Mouse (Mus musculus) thymus, postnatal 25 days (tissue): ENCODE data around the gene Ccdc57.
A peak's percentile ranks its signal among the peaks of the same experiment; 100 is the strongest.

Experiments used
- DNase-seq: peaks from one replicate; pipeline ENCODE4 v3.0.0; 2022

Gene Ccdc57

DNA sequence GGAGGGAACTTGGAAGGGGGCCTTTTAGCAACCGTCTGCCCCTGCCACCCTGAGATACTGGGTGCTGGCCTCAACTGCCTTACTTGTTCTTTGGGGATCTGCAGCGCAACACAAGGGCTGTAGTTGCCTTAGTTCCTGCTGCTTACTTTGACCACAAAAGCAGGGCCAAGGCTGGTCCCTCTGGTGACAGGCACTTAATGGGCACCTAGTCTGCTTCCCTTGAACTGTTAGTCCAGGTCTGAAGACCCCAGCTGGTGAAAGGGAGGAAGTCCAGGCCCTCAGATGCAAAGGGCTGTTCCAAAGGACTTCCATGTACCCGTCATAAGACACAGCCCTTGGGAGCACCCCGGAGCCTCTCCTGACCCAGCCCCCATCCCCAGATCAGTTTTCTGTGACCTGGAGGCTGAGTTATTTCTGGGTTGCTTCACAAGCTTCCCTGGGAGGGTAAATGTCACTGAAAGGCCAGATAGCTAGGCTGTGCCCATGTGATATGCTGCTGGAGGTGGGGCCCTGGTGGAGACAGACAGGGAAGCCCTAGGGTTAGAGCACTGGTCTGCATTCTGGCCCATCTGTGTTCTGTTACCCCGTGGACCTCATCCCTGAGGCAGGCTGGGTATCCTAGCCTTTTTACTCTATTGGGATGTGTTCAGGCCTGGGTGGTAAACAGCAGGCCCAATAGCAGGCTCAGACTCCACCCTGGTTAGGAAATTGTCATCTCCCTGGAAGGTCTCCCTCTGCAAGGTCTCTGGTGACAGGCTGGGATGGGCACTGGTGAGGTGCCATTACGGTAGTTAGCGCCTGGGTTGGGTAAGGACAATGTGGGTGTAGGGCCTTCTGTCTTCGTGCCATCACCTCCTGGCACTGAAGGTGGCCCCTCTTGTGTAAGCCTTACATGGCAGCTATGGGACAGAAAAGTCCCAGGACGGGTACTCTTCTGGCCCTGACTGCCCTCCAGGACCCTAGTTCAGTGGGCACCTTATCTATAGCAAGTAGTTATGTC is 19.4 kb upstream of the Ccdc57 start:
- no peak for DNase-seq

DNA sequence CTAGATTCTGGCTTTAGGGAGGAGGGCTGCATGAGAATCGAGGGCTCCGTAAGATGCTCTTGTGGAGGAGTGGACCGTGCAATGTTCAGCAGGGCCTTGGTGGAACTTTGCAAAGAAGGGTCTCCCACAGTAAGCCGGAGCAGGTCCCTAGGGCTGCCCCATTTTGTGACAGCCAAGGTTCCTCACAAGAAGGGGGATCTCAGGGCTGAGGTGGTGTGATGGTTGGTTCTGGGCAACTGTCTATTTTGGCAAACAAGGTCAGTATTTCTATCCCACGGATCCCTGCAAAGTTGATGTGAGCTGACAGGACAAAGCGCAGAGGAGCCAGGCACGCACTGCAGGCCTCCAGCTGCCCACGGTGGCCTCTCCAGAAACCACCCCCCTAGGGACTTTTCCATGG is 18.6 kb upstream of the Ccdc57 start:
- no peak for DNase-seq

DNA sequence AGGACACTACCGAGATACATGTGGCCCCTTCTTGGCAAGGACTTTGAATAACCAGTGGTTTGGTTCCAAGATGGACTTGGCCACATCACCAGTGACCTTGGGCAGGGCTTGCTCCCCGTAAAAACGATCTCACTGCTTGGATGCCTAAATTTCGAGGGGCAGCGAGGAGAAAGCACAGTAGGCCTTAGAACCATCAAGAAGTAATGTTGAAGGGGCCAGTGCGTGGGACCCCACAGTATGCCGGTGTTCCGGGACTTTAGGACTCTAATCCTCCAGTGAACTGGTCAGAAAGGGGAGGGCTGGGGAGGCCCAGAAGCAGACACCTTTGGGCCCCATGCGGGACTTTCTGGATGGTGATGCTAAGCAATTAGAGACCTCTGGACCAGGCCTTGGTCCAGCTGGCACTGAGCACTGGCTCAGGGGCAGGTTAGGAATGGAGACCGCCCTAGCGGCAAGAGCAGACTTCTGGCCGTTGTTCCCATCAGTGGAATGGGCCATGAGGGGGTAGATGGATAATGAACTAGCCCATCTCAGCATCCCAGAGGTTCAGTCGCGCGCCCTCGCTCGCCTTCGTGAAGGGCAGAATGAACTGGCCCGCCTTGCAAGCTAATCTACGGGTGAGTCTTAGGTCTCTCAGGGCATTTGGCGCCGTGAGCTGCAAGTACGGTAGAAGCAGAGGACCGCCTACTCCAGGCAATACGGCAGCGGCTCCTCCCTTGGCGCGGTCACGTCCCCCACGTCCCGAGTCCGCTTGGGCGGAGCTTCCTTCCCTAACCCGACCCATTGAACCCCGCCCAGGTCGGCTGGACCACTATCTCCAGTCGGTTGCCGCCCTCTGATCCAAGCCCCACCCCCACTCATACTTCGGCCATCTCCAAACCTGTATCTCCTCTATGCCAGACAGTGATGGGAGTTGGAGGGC is 17.9 kb upstream of the Ccdc57 start:
- DNase-seq: peak; percentile 58

DNA sequence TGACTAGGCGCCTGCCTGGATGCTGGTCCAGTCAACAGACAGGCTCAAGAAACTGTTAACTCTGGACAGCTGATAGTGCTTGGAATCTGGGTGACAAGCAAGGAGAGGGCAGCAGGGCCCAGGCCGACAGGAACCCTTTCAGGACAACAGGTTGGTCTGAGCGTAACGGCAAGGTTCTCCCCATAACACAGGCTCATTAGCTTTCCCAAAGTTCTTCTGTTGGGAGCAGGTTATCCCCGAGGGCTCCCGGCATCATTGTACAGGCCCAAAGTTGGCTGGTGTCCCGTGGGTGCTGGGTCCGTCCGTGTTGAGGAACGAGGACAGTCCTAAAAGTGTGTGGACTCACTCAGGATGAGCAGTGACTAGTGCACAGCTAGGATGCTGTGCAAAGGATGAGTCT is 17.2 kb upstream of the Ccdc57 start:
- no peak for DNase-seq

DNA sequence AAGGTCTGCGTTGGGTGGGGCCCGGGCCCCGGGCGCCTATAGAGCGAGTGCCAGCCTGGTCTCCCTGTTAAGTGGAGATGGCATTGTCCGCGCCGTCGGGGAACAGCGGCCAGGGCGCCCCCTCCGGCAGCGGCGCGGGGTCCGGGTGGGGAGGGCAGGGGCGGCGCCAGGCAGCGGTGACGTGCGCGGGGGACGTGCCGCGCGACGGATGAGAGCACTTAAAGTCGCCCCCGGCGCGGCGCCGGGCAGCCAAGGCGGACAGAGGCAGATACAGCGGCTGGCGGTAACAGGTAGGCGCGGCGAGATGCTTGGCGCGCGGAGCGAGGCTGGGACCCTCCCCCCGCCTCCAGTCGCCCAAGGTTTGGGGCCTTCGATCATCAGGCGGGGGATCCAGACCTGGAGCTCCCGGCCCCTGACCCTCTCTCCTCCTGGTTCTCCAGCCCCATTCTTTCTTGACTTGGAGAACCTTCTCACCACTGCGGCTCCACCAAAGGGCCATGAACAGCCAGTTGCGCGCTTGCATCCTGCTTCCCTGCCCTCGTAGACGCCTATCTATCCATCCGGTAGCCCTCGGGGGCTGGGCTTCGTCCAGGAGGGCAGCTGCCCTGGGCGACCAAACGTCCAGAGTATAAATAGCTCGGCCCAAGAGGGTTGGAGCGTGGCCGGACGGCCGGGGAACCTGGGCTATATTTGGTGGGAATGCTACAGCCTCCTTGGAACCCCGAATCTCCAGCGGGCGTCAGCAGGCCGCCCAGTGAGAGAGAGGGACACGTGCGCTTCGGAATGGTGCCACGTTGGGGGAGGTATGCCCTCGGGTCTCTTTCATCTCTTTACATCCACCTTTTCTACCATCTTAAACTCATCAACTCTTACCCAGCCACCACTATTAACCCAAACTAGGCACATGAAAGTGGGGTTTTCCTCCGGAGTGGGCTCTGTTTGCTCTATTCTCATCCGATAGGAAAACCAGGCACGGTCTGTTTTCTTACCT is 16.5 kb upstream of the Ccdc57 start:
- DNase-seq: peak; percentile 40

DNA sequence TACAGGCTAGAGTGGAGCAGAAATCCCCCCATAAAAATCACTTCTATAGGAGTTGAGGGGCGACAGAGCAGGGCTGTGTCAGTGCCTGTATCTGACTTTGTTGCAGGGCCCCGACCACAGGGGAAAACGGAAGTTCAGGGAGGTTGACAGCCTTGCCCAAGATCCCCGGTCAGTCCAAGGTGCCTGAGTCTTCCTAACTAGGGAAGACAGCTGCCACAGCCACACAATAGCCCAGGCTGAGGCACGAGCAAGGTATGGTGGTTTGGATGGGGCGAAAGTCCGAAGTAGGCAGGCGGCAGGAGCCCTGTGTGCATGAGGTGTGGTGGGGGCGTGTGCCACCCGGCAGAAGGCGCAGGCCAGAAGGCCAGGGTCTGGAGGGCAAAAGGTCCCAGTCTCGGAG is 15.7 kb upstream of the Ccdc57 start, which contains the start of gene Slc16a3:
Gene Slc16a3 (plus strand): TSS at position 153 of the 400 bp plus-strand sequence.
- no peak for DNase-seq

DNA sequence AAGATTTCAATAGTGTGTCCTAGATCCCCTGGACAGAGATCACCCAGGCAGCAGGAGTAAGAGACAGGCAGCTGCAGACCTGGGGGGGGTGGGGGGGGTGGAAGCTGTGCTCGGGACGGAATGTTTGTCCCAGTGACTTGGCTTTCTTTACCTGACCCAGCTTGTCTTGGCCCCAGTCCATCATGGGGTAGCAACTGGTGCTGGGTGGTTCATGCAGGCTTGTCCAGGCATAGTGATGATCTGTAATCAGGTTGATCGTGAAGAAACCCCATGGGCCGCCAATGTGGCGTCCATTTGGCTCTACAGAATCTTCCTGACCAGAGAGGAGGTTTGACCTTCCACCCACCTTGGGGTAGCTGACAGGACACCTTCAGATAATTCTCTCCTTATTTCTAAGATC is 13.3 kb upstream of the Ccdc57 start:
- DNase-seq: no peak

DNA sequence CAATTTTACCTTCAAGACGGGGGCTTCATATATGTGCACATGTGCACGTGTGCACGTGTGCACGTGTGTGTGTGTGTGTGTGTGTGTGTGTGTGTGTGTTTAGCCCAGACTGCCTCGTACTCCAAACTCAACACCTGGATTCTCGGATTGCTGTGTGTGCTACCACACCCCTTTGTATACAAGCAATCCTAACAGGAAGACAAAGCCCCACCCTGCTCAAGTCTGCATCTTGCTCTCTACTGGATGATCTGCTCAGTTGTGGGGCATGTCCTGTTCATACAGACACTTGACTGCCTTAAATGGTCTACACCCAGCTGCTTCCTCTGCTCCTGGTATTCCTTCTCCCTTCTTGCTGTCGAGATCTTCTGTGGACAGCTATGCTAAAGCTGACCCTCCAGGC is 12.6 kb upstream of the Ccdc57 start:
- DNase-seq: no peak

DNA sequence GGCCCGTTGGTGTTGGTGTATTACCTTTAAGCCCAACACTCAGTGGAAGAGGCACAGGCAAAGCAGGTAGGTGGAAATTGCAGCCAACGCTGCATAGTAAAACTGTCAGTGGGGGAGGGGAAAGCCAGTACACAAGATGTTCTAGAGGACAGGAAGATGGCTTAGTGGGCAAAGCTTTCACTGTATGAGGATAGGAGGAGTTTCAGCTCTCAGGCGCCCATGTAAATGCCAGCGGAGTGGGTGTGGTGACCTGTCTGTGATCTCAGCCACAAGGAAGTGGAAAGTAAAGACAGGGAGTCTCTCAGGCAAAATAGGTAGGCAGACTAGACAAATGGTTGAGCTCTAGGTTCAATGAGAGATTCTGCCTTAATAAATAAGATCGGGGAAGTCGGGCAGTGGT is 8.3 kb upstream of the Ccdc57 start:
- no peak for DNase-seq

DNA sequence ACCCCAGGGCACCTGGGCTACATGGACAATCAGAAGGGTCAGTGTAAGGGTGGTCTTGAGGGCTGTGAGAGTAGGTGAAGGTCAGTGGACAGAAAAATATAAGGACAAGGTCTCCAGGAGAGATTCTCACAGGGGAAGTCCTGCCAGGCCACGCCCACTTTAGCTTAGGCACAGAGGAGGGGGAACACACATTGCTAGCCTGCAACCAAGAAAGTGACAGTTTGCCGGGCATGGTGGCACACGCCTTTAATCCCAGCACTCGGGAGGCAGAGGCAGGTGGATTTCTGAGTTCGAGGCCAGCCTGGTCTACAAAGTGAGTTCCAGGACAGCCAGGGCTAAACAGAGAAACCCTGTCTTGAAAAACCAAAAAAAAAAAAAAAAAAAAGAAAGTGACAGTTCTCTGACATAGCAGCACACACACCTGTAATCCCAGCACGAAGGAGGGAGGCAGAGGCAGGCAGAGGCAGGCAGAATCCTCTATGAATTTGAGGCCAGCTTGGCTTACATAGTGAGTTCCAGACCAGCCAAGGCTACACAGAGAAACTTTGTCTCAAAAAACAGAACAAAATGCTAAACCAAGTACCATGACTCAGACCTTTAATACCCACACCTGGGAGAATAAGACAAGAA is 7.2 kb upstream of the Ccdc57 start:
- no peak for DNase-seq

DNA sequence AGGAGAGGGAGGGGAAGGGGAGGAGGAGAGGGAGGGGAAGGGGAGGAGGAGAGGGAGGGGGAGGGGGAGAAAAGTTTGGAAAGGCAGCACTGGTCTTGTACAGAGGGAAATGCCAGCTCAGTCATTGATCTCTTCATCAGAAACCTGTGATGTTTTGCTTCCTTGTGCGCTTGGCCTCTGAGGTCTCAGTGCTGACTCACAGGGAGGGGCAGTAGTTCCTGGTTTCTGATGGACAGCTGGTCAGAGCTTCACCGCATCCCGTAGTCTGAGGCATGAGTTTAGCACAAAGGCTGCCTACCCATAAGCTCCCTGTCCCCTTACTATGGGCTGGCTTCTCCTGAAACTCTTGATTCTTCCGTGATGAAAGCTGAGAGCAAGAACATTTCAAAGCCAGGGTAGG is 6.1 kb upstream of the Ccdc57 start:
- no peak for DNase-seq

DNA sequence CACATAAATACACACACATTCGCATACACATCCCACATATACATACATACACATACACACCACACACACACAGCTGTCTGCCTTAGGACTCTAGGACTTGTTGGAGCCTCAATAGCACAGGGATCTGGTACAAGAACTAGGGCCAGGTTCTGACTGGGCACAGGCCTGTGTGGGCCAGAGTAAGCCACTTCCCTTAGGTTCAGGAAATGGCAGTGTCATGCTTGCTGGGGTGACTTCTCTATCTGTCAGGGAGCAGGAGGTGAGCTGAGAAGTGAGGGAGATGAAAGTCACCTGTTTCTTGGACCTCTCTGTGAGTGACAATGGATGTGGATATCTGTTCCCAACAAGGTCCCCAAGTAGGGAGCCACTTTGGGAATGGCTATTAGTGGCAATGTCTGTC is 5.3 kb upstream of the Ccdc57 start:
- DNase-seq: no peak

DNA sequence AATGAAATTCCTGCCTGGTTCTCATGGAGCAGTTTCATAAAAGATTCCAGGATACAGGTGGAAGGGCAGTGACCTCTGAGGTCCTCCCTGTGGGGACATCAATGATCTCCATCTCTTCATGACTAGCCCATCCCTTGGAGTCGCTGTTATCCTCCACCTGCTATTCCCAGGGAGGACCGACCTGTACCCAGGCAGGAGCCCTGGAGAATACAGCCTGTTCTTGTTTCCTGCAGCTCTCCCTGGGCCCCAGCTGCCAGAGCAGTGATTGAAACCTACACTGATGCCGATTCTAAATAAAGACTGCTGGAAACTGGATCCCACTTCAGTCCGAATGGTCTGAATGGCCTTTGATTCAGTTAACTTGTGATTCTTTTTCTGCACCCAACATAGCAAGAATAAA is 1.2 kb downstream of the Ccdc57 start:
- no peak for DNase-seq

DNA sequence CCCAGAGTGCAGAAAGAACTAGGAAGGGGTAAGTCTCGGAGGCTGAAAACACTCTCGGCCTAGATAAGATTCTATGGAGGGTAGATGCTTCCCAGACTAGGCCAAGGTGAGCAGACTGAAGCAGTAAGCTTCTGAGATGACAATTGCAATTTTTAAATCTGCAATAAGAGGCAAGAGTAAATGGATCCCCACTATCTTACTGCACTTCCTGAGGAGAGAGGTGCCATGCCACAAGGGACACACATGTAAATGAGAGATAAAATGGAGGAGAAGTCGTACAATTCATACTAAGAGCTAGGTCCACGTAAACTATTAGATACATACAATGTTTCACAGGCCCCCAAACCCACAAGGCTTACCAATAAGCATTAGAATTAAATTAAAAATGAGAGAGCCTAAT is 4.2 kb downstream of the Ccdc57 start:
- no peak for DNase-seq

DNA sequence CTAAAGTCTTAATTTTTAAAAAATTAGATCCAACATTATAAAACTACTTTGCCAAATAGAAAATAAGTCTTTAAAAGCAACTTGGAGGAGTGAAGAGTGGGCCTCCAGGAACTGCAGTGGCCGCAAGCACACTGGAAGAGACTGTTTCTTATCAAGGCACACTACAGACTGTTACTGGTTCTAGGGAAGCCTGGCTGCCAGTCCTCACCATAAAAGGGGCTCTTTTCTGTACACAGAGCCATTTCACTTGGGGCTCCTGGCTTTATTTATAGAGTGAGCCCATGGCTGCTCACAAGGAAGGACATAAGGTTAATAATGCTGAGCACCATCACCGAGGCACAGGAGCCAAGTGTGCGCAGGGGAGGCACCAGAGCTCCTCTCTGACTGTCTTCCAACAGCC is 10.1 kb downstream of the Ccdc57 start:
- DNase-seq: no peak

DNA sequence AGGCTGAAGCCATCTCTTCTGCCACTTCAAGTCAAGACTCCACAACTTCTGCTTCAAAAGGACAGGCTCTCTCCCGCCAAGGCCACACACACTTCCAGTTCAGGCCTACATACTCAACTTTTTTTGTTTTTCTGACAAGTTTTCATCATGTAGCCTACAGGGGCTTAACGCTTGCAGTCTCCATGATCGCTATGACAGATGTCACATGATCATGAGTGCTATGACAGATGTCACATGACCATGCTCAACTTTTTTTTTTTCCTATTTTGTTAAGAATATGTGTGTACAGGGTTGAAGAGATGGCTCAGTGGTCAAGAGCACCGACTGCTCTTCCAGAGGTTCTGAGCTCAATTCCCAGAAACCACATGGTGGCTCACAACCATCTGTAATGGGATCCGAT is 14.9 kb downstream of the Ccdc57 start:
- DNase-seq: no peak

DNA sequence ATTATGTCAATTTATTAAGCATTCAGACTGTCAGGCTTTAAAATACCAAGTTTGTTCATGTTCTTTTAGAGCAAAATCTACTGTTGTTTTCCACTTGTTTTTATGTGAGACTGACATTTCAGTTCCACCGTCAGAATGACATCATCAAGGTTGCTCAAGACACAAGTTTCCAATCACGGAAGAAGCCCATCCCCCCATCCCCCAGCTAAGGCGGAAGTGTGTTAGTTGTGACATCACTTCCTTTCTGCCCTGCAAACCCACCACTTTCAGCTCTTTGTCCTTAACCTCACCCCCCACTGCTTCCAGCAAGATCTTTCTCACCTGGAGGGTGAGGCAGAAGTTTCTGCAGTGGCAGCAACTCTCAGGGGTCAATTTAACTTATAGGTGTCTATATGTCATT is 16.2 kb downstream of the Ccdc57 start:
- peak; percentile 38 for DNase-seq

DNA sequence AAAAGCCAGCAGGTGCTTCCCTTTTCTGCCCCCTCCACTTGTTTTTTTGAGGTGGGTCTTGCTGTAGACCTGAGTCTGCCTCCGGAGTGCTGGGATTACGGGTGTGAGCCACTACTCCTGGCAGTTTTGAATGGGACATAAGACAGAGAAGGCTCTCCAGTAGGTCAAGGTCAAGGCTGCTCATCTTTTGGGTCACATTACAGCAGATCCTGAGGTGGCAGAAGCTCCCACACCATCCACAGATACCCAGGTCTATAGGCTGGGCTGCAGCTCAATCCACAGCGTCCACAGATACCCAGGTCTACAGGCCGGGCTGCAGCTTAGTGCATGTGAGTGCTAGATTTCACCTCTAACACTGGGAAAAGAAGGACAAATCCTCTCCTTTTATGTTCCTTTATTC is 18.9 kb downstream of the Ccdc57 start:
- no peak for DNase-seq

DNA sequence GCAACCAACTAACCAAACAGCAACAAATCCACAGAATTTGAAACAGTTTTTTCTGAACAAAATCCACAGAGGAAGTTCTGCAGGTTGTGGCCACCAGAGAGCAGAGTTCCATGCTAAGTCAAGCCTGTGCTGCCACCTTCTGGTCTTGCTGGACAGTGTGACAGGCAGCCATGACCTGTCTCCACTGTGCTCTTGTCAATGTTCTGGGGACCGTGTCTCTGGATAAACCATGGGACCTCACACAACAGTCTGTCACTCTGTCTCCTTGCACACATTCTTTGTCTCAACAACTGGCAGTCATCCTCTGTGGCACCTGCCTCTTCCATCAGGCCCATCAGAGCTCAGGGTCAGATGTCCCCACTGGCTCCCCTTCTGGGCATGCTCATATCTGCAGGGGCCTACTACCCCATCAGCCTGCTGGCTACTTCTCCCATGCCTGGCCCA is 27.2 kb downstream of the Ccdc57 start:
- DNase-seq: peak; percentile 80

DNA sequence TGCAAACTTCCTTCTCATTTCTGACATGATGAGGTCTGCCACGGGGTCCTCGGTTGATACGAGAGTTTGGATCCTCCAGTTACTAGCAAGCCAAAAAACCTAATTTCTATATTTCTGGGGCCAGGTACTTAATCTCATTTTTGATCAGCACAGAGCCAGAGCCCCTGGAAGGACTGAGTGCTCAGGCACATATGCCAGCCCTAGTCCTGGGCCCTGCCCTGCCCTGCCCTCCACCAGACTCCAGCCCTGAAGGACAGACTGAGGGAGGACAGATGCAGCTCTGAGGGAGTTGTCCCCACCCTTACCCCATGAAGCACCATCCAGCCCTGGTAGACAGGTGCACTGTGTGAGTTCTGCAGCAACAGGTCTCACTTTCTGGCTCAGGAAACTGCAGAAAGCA is 28.1 kb downstream of the Ccdc57 start:
- no peak for DNase-seq

DNA sequence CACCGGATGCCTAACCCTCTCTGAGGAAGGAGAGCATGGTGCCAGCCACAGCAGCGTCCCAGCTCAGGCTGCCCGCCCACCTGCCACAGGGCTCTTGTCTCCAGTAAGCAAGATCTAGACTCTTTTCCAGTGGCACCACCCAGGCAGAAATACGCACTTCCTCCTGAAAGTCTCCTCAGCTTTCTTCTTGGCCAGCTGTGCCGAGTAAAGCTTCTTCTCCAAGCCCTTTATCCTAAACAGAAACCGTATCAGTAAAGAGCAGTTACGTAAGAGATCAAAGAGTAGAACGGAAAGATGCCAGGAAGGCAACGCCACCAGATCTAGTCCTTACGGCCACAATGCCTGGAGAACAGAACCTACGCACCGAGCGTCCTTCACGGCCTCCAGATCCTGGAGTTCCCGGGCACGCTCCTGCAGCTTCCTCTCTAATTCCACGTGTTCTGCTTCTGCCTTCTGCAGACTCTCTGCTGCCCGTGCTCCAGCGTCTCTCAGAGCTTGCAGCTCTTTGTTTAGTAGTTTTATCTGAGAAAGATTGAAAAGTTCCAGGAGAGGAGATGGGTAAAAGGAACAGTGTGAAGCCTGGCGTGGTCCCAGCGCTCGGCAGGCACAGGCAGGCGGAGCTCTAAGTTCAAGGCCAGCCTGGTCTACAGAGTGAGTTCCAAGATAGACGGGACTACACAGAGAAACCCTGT is 29.4 kb downstream of the Ccdc57 start:
- DNase-seq: no peak
